Mouse (Mus musculus) urinary bladder, postnatal 4 days (tissue): ENCODE results near the gene Trarg1.
"Not testable (repeated sequence)": the region's sequence is repeated elsewhere in the genome, so short reads cannot be mapped to it uniquely, and the experiment has no call there.

ENCODE experiments used
- DNase-seq, 2 experiments: peaks; one replicate each; pipeline ENCODE4 v3.0.0; 2021 to 2022; ENCODE audit warnings: low spot score in 2 of 2

Gene Trarg1

GRCm38 (mm10) chr11:76679508-76679907 lies at the start of gene Trarg1:
Gene Trarg1 (plus strand): TSS chr11:76679808.
- not testable (repeated sequence) for DNase-seq

DNA sequence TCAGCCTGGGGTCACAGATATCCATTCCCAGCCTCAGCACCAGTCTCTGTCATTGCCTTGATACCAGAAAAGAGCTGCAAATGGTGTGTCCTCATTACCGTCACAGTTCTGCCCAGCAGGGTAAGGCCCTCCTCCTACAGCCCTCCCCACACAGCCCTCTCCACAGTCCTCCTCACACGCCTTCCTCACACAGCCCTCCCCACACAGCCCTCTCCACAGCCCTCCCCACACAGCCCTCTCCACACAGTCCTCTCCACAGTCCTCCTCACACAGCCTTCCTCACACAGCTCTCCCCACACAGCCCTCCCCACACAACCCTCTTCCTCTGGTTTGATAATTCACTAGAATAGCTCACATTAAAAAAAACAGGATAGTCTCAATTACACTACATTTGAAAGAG lies 49.6 kb upstream of the Trarg1 start:
- DNase-seq, result no peak

GRCm38 (mm10) chr11:76630487-76630886 lies 49.1 kb upstream of the Trarg1 start:
- no peak for DNase-seq

- DNase-seq, result no peak
Measured at GRCm38 (mm10) chr11:76639269-76639985, 40.2 kb upstream of the Trarg1 start.

DNA sequence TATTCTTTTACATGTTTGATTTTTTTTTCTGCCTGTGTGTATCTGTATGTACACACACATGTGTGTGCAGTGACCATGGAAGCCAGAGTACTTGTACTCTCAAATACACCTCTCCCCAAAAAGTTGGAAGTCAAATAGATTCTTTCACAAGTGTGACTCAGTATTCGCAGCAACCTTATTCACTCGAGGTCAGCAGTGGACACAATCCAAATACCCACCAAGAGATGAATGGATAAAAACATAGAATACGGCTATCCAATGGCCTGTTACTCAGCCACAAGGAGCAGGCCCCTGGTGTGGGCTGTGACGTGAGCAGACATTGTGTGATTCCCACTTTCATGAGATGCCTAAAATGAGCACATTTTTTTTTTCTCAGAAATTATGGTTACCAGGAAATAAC lies 39.4 kb upstream of the Trarg1 start:
- DNase-seq, result no peak

- no peak for DNase-seq
Measured at GRCm38 (mm10) chr11:76644257-76644656, 35.4 kb upstream of the Trarg1 start.

GRCm38 (mm10) chr11:76645036-76645435 lies 34.6 kb upstream of the Trarg1 start:
- DNase-seq, result no peak

DNA sequence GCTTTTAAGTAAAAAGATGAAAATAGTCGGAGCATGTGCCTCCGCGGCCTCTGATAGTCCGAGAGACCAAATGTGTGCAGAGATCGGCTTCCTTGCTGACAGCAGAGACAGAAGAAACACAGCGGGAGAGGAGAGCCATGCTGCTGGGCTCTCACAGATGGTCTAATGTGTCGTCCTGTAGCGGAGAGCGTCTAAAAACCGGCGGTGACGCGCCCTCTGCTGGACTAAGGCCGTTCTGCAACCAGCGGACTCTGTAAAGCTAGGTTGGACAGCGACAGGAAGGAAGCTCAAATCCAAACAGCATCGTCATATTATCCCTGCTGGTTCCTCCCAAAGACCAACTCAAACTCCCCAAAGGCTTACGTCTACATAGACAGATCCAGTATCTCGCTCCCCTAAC lies 33.7 kb upstream of the Trarg1 start:
- DNase-seq, result peak; percentile 77 to 90

DNA sequence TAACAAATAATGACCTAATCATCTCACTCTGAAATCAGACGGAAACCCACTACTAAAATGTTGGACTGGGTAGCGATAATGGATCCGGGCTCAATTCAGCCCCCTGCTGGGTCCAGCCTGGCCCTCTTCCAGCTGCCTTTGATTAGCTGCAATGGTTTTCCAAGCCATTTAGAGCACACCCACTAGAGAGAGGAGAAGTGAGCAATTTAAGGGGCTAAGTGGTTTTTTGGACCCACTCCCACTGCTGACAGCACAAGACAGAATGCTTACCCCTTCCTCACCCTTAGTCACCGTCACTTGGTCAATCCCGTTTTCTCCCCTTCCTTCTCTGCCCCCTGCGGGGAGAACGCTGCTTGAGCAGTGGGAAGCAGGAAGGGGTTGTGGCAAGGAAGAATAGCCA lies 32.5 kb upstream of the Trarg1 start:
- DNase-seq, result no peak

DNA sequence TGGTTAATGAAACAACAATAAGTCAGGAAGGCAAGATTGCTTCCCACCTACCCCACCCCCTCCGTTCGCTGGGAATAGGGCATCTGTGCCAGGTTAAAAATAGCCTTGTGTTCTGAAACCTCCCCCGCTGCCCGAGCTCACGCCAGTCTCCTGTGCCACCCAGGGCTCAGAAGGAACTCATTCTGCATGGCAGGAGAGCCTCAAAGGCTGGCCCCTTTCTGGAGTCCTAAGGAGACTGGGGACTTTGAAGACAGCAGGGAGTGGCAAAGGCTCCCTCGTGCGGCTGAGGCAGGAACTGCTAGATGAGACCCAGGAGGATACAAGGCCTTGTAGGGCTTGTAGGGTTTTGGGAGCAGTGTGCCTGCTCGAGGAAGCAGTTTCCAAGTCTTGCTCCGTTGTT lies 32.1 kb upstream of the Trarg1 start:
- DNase-seq, result peak; percentile 53 to 78

GRCm38 (mm10) chr11:76650862-76651560 lies 28.6 kb upstream of the Trarg1 start:
- DNase-seq, result no peak

- DNase-seq, result no peak
Measured at GRCm38 (mm10) chr11:76652838-76653334, 26.7 kb upstream of the Trarg1 start.

GRCm38 (mm10) chr11:76655106-76655505 lies 24.5 kb upstream of the Trarg1 start:
- DNase-seq, result no peak

- DNase-seq, result no peak
Measured at GRCm38 (mm10) chr11:76657450-76657970, 22.1 kb upstream of the Trarg1 start.

GRCm38 (mm10) chr11:76659138-76659930 lies 20.3 kb upstream of the Trarg1 start:
- DNase-seq, result no peak

DNA sequence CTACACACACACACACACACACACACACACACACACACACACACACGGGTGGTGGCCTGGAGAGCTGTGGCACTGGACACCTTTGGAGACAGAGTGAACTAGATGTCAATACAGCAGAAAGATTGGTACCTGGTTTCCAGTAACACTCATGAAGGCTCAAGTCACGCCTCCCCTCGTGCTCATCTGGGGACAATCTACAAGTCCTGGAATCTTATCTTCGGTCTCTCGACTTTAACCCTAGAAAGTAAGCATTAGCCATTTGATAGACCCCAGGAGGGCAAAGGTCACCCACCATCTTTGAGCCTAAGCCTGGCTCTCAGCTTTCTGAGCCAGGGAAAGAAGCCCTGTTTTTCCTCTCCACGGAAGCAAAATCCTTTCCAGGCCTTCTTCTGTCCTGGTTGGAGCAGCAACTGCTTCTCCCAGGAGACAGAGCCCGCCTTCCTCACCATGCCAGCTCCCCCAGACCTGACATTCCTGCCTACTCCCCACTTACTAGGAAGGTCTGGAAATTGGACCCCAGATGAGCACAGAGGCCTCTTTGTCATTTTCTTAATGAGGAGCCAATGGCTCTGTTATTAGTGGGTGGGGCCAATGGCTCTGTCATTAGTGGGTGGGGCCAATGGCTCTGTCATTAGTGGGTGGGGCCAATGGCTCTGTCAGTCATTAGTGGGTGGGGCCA lies 17.7 kb upstream of the Trarg1 start:
- no peak for DNase-seq

- DNase-seq, result no peak
Measured at GRCm38 (mm10) chr11:76666002-76666649, 13.5 kb upstream of the Trarg1 start.

DNA sequence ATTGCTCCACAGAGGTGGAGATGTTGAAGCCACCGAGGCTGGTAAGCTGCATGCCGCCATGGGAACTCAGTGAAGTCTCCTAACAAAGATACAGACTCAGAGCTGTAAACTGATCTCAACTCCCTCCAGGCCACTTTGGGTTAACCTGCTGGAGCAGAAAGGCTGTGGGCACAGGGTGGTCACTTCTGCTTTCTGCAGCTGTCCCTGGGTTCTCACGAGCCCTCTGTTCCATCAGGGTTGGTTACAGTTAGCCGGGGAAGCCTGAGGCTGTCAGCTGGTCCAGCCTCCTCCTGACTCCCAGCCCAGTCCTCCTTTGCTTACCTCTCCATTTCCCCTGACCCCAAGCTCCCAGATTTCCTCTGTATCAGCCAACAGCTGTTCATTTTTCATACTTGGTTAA lies 11.8 kb upstream of the Trarg1 start:
- DNase-seq, result no peak

DNA sequence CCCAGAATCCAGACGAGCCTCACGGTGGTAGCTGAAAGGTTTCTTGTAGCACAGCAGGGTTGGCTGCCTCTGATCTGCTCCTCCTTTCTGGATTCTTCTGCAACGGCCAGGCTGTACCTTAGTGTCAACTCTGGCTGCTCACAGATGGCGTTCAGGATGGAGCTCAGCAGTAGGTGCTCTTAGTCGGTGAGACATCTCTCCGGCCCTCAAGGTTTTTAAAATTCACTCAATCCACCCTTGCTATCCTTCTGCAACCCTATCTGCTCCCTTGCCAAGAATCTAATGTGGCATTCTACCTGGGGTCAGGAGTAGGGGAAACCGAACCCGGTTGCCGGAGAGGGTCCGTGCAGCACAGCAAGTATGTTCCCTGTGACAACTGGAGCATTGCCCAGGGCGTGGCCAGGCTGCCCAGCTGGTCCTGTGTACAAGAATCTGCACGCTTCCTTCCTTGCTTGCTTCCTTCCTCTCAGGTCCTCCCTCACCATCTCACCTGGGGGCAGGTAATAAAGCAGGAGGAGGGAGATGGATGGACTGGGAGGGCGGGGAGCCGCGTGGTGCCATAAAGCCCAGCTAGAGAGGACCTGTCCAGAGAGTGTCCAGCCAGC lies 7.6 kb upstream of the Trarg1 start, which contains the start of gene Bhlha9:
Bhlha9 (plus strand) TSS at position 600 of the 605 bp plus-strand sequence.
- no peak for DNase-seq

DNA sequence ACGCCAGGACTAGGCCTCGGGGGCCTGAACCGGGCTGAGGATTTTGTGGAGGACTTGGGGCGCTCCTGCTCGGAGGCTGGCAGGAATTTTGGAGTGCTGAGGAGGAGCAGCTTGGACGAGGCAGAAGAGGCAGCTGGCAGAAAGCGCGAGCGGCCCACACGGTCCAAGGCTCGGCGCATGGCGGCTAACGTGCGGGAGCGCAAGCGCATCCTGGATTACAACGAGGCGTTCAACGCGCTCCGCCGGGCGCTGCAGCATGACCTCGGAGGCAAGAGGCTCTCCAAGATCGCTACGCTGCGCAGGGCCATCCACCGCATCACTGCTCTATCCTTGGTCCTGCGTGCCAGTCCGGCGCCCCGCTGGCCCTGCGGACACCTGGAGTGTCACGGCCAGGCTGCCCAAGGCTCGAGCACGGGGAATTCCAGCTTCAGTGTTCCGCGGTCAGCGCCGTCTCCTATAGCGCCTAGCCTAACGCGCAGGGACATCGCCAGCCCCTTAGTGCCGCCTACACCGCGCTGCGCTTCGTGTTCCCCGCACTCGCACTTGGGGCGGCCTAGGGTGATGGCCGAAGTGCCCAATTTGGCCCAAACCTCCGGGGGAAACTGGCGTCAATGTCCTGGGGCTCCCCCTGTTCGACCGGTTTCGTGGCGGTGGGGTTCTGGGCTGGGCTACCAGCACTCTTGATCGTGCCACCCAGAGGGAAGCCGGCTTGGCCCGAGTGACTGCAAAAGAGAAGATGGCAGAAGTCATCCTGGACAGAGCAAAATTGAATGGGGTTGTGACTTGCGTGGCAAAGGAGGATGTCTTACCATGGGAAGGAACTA lies 6.8 kb upstream of the Trarg1 start:
- no peak for DNase-seq
